In the genomic region with DNA sequence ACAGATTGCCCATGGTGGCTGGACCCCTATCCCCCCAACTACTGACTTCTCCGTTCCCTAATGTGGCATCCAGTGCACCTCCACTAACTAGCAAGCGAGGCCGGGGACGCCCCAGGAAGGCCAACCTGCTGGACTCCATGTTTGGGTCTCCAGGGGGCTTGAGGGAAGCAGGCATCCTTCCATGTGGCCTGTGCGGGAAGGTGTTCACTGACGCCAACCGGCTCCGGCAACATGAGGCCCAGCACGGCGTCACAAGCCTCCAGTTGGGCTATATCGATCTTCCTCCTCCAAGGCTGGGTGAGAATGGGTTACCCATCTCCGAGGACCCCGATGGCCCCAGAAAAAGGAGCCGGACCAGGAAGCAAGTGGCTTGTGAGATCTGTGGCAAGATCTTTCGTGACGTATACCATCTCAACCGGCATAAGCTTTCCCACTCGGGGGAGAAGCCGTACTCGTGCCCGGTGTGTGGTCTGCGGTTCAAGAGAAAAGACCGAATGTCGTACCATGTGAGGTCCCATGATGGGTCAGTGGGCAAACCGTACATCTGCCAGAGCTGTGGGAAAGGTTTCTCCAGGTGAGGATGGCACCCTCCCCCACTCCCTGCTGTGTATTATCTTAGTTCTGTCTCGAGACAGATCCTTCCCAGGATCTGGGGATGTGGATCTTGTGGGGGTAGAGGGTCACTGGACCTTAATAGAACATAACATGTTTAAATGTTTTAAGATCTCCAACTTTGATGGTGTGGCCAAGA, we compare ENCODE assay signal across 8 mouse cellular contexts. TPM values are rescaled to one million over a fixed set of nuclear protein-coding genes. Genes with fewer than 3 reads are reported as not detected.
DNase-seq lines count a peak whose midpoint lies in the region; ATAC-seq and TF ChIP-seq lines count a peak whose summit lies in the region.

No protein-coding gene starts in this region.

- no peak for ATAC-seq in hindbrain, embryonic 12.5 days (ENCODE audit: low FRiP score)
- no peak for ATAC-seq in liver, embryonic 13.5 days (ENCODE audit: low read depth)
- no peak; the same call in 1 of the 2 replicates for ATAC-seq in erythroid progenitor cell, adult 5-6 weeks (replicated peaks; ENCODE audit: low FRiP score, poor library complexity, severe bottlenecking)

- DNase-seq in adrenal gland, adult 2 months, result peak; percentile 23
- DNase-seq in adrenal gland, postnatal 25 days, result no peak
- DNase-seq in A20 (ENCODE audit: low read depth, low spot score), result peak; percentile 54
- peak; percentile 46 for DNase-seq in embryo, embryonic 11 days
- peak; percentile 33 for DNase-seq in liver, embryonic 13.5 days

- H3K36me3 ChIP-seq in hindbrain, embryonic 12.5 days, result peaks cover 25% of the 10 kb centered on the region
- H3K36me3 ChIP-seq in liver, embryonic 13.5 days, result peaks cover 35% of the 10 kb centered on the region
- H3K36me3 ChIP-seq in small intestine, adult 2 months (ENCODE audit: control insufficient read depth, insufficient read depth, low read length), result peaks cover 6% of the 10 kb centered on the region; the same call in 1 of the 2 replicates

- no peak for TF ChIP-seq CTCF in small intestine, adult 2 months (IDR thresholded peaks at IDR 0.05; ENCODE audit: extremely low read depth, insufficient read length, insufficient replicate concordance, low read depth, low read length)

- peak overlapping the region; percentile 99 for H3K4me2 ChIP-seq in hindbrain, embryonic 12.5 days (replicated peaks)
- peak overlapping the region; percentile 99 for H3K4me2 ChIP-seq in liver, embryonic 13.5 days

- WGBS in hindbrain, embryonic 12.5 days, result under 1% methylated on average over 26 of the region's 26 CpGs
- under 1% methylated on average over 26 of the region's 26 CpGs for WGBS in liver, embryonic 13.5 days (ENCODE audit: insufficient replicate concordance)
- WGBS in small intestine, adult 2 months, result 5% methylated on average over 26 of the region's 26 CpGs

- no peaks in the 10 kb centered on the region for H3K27me3 ChIP-seq in hindbrain, embryonic 12.5 days
- peaks cover 7% of the 10 kb centered on the region; the same call in 1 of the 2 replicates for H3K27me3 ChIP-seq in liver, embryonic 13.5 days
- no peaks in the 10 kb centered on the region for H3K27me3 ChIP-seq in small intestine, adult 2 months (ENCODE audit: control insufficient read depth, insufficient read depth, low read length)

- peak overlapping the region; percentile 92 for H3K4me3 ChIP-seq in hindbrain, embryonic 12.5 days
- H3K4me3 ChIP-seq in liver, embryonic 13.5 days (replicated peaks), result peak overlapping the region; percentile 88
- H3K4me3 ChIP-seq in small intestine, adult 2 months (ENCODE audit: low read depth, low read length), result peak overlapping the region; percentile 91

- peak overlapping the region; percentile 100 for H3K27ac ChIP-seq in hindbrain, embryonic 12.5 days
- H3K27ac ChIP-seq in liver, embryonic 13.5 days, result peak overlapping the region; percentile 92
- peak overlapping the region; percentile 17; the same call in 1 of the 2 replicates for H3K27ac ChIP-seq in small intestine, adult 2 months (ENCODE audit: insufficient read depth, low read depth, low read length)

- H3K9ac ChIP-seq in hindbrain, embryonic 12.5 days, result peak overlapping the region; percentile 96
- peak overlapping the region; percentile 93 for H3K9ac ChIP-seq in liver, embryonic 13.5 days

- H3K9me3 ChIP-seq in hindbrain, embryonic 12.5 days (replicated peaks), result no peaks in the 10 kb centered on the region
- no peaks in the 10 kb centered on the region for H3K9me3 ChIP-seq in liver, embryonic 13.5 days (replicated peaks)

- H3K4me1 ChIP-seq in hindbrain, embryonic 12.5 days, result peaks cover 51% of the 10 kb centered on the region
- peaks cover 82% of the 10 kb centered on the region for H3K4me1 ChIP-seq in liver, embryonic 13.5 days (replicated peaks)
- H3K4me1 ChIP-seq in small intestine, adult 2 months (ENCODE audit: control insufficient read depth, insufficient read depth, insufficient read length, low read length), result peaks cover 11% of the 10 kb centered on the region

- TF ChIP-seq POLR2A in small intestine, adult 2 months (IDR thresholded peaks at IDR 0.05; ENCODE audit: low read depth, low read length), result no peak

RNA-seq across cellular contexts. Expression of a gene that starts 2.8 kb away (rescaled TPM):
- total RNA-seq in adrenal gland, adult 2 months (2021), result 10 to 100 TPM; 19.7 to 30.4 TPM
- 73.0 and 73.9 TPM in 2 replicates for polyA plus RNA-seq in adrenal gland, adult 2 months (2012; rRNA removed)
- total RNA-seq in adrenal gland, postnatal 25 days (2021), result 33.2 and 51.0 TPM in 2 replicates
- polyA plus RNA-seq in hindbrain, embryonic 12.5 days (2016; fragmentation: Nextera tagmentation; extraction: Ambion mirVana), result 115 and 119 TPM in 2 replicates
- polyA plus RNA-seq in liver, embryonic 13.5 days (2015; fragmentation: Nextera tagmentation; extraction: Ambion mirVana), result 14.8 and 15.8 TPM in 2 replicates
- polyA plus RNA-seq in small intestine, adult 2 months (2012; rRNA removed), result 7.8 and 15.1 TPM in 2 replicates
- 14.1 and 17.6 TPM in 2 replicates for total RNA-seq in erythroid progenitor cell, adult 5-6 weeks (2015; ENCODE audit: low replicate concordance)
- total RNA-seq in erythroid progenitor cell, adult 5-6 weeks (2017; ENCODE audit: low replicate concordance), result 18.2 and 31.6 TPM in 2 replicates

RNA-seq across cellular contexts. Expression of a gene that starts 25.3 kb away (rescaled TPM):
- 100 to 1,000 TPM in 1 of 2 experiments, 10 to 100 TPM in 1; 86.3 to 104 TPM for total RNA-seq in adrenal gland, adult 2 months (2021)
- 5.4 and 7.2 TPM in 2 replicates for polyA plus RNA-seq in adrenal gland, adult 2 months (2012; rRNA removed)
- total RNA-seq in adrenal gland, postnatal 25 days (2021), result 90.8 and 117 TPM in 2 replicates
- 240 and 245 TPM in 2 replicates for polyA plus RNA-seq in hindbrain, embryonic 12.5 days (2016; fragmentation: Nextera tagmentation; extraction: Ambion mirVana)
- polyA plus RNA-seq in liver, embryonic 13.5 days (2015; fragmentation: Nextera tagmentation; extraction: Ambion mirVana), result 159 and 171 TPM in 2 replicates
- 4.7 and 9.6 TPM in 2 replicates for polyA plus RNA-seq in small intestine, adult 2 months (2012; rRNA removed)
- total RNA-seq in erythroid progenitor cell, adult 5-6 weeks (2015; ENCODE audit: low replicate concordance), result 130 and 148 TPM in 2 replicates
- total RNA-seq in erythroid progenitor cell, adult 5-6 weeks (2017; ENCODE audit: low replicate concordance), result 91.5 and 154 TPM in 2 replicates

RNA-seq across cellular contexts. Expression of a gene that starts 38.7 kb away (rescaled TPM):
- total RNA-seq in adrenal gland, adult 2 months (2021), result 10 to 100 TPM in 1 of 2 experiments, 1 to 10 TPM in 1; 8.0 to 14.0 TPM
- 40.3 and 43.3 TPM in 2 replicates for polyA plus RNA-seq in adrenal gland, adult 2 months (2012; rRNA removed)
- 13.1 and 18.5 TPM in 2 replicates for total RNA-seq in adrenal gland, postnatal 25 days (2021)
- polyA plus RNA-seq in hindbrain, embryonic 12.5 days (2016; fragmentation: Nextera tagmentation; extraction: Ambion mirVana), result 19.9 and 22.0 TPM in 2 replicates
- 1.1 and 1.5 TPM in 2 replicates for polyA plus RNA-seq in liver, embryonic 13.5 days (2015; fragmentation: Nextera tagmentation; extraction: Ambion mirVana)
- polyA plus RNA-seq in small intestine, adult 2 months (2012; rRNA removed), result 6.4 and 11.0 TPM in 2 replicates
- total RNA-seq in erythroid progenitor cell, adult 5-6 weeks (2015; ENCODE audit: low replicate concordance), result 2.1 and 4.3 TPM in 2 replicates
- 2.7 and 20.2 TPM in 2 replicates for total RNA-seq in erythroid progenitor cell, adult 5-6 weeks (2017; ENCODE audit: low replicate concordance)

Comparison
In these comparisons a context has a peak if more than half of its experiments do, and no peak if none do; other contexts are left out.
1. H3K27ac ChIP-seq: peak in every context shown above with its lines; median percentile 100 in hindbrain, embryonic 12.5 days; 92 in liver, embryonic 13.5 days; 17 in small intestine, adult 2 months.
2. RNA of a gene that starts 25.3 kb away (polyA plus RNA-seq): 240 to 245 TPM in hindbrain, embryonic 12.5 days and 159 to 171 TPM in liver, embryonic 13.5 days; 4.7 to 9.6 TPM in small intestine, adult 2 months and 5.4 to 7.2 TPM in adrenal gland, adult 2 months; every median in the first group is over 10 times any median in the second.
3. Peak in every context shown above with its lines, with median percentiles within 50 percentile points of each other: H3K4me3 ChIP-seq.